Mouse (Mus musculus): ENCODE data around the gene Herc2. TPM values are rescaled to one million over a fixed set of nuclear protein-coding genes. Genes with fewer than 3 reads are reported as not detected.

Gene Herc2
- polyA plus RNA-seq, 1 experiment from 2014 or later = 20.8 TPM

DNA sequence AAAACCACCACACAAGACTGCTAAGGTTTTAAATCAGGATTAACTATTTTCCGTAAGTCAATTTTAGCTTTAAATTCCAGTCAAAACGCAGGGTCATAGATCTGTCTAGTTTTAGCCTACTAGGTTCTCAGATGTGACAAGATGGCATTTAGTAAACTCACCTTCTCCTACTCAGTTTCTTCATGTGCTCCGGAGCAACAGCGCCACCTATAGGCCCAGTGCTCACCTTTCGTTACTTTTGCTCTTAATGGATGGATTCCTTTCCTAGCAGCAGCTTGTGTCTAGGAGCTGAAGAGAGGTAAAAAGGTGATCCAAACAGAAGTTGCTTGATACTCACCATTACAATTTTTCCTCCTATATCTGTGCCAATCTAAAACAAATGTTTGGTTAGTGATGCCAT is 7.6 kb upstream of the Herc2 start:
- Histone ChIP-seq H3K4me1 (no peaks in the 10 kb centered on the region), H3K9me3 (no peaks in the 10 kb centered on the region), H3K4me3 (no peak overlapping the region), H3K27ac (no peak overlapping the region), H3K27me3 (ENCODE audit: insufficient read depth, poor library complexity, severe bottlenecking) (no peaks in the 10 kb centered on the region), H3K36me3 (no peaks in the 10 kb centered on the region)
- peak; percentile 88 for DNase-seq (ENCODE audit: low spot score)
- 11% methylated on average over 5 of the region's 5 CpGs for WGBS

DNA sequence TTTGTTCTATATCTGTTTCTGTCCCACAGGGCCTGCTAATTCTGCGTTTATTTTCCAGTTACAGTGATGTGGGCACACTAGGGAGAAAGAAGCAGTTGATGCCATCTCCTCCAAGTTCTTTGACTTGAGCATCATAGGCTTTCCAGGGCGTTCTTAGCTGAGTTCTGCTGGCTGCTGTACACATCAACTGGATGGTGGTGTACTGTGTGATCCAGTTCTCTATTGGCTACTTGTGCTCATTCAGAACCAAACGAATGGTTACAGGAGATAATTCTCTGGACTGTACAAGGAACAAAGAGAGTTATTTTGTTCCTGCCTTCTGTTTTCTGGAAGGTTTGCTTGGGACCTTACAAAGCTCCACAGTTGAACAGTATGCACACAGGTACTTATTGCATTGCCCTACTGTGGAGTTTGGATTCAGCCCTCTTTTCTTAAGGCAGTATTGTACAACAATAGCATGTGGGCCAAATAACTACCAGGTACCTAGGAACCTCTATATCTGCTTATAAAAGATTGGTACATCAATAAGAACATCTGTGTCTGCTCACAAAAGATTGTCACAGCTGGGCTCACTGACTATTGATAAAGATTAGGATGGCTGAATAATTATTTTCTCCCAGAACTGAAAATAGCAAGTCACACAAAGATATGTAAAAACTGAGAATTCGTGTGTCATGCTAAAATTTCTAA is 6.3 kb upstream of the Herc2 start:
- DNase-seq (ENCODE audit: low spot score) = no peak
- Histone ChIP-seq H3K4me1 (no peaks in the 10 kb centered on the region), H3K9me3 (no peaks in the 10 kb centered on the region), H3K27ac (no peak overlapping the region), H3K4me3 (no peak overlapping the region), H3K27me3 (ENCODE audit: insufficient read depth, poor library complexity, severe bottlenecking) (no peaks in the 10 kb centered on the region), H3K36me3 (no peaks in the 10 kb centered on the region)
- WGBS = 66% methylated on average over 4 of the region's 4 CpGs

DNA sequence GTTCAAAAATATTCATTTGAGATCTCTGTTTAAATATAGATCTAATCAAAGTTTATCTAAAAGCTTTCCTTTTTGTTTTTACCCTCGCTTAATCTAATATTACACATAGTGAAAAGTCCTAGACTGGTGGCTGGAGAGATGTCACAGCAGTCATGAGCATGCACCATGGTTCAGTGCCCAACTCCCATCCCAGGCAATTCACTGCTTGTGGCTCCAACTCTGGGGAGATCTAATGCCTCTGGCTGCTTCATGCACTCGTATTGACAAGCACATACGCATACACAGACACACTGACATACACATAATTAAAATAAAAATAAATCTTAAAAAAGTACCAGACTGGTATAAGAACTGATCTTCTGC is 5.7 kb upstream of the Herc2 start:
- 74% methylated on average over 3 of the region's 3 CpGs for WGBS
- H3K36me3 ChIP-seq = no peaks in the 10 kb centered on the region

DNA sequence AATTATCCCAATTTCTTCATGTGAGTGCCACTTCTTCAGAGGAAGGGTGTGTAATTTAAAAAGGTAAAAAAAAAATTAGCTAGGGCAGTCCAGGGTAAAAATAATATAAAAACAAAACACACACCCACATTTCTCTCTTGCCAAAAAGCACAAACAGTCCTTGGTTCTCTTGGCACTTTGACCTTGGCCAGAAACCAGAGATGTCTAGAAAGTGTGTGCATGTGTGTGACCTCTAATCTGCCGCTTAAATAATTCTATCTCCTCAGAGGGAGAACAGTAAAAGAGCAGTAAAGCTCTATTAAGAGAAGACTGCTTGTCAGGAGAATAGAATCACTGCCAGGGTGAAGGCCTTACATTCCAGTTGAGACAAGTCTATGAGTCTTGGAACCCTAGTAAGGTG is 2.8 kb upstream of the Herc2 start:
- 85% methylated on average over 1 of the region's 1 CpGs for WGBS

More for the DNA sequence above, 5.7 kb upstream of the Herc2 start:
- DNase-seq (ENCODE audit: low spot score) = no peak
- H3K27me3 ChIP-seq (ENCODE audit: insufficient read depth, poor library complexity, severe bottlenecking) = no peaks in the 10 kb centered on the region
- H3K4me1 ChIP-seq = 0 out of 2 replicates have a peak, but pooled peaks cover 2% of the 10 kb centered on the region
- H3K4me3 ChIP-seq = no peak overlapping the region
- no peaks in the 10 kb centered on the region for H3K9me3 ChIP-seq
- no peak overlapping the region for H3K27ac ChIP-seq

DNA sequence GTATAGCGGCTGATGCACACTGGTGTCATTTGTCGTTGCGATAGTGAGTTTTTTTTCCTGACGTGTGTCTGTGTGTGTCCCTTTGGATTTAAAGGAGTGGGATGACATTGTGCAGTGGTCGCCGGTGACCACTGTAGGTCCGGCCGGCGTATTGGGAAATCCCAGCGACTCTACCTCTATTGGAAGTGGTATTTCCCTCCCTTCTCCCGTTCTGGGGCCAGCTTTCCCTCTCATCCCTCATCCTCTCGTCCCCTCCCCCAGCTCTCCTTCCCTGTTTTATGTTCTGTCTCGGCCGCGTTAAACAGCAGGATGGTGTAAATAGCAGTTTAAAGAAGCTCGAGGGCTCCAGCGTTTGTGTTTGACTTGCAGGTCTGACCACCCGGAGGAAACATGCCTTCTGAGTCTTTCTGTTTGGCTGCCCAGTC is 503 bp downstream of the Herc2 start:
- peak; percentile 80 for DNase-seq (ENCODE audit: low spot score)

More for the DNA sequence above, 2.8 kb upstream of the Herc2 start:
- Histone ChIP-seq H3K4me3 (no peak overlapping the region), H3K27ac (no peak overlapping the region), H3K4me1 (peaks cover 10% of the 10 kb centered on the region), H3K27me3 (ENCODE audit: insufficient read depth, poor library complexity, severe bottlenecking) (no peaks in the 10 kb centered on the region), H3K9me3 (no peaks in the 10 kb centered on the region), H3K36me3 (peaks cover 2% of the 10 kb centered on the region; the same call in 1 of the 2 replicates)
- no peak for DNase-seq (ENCODE audit: low spot score)

DNA sequence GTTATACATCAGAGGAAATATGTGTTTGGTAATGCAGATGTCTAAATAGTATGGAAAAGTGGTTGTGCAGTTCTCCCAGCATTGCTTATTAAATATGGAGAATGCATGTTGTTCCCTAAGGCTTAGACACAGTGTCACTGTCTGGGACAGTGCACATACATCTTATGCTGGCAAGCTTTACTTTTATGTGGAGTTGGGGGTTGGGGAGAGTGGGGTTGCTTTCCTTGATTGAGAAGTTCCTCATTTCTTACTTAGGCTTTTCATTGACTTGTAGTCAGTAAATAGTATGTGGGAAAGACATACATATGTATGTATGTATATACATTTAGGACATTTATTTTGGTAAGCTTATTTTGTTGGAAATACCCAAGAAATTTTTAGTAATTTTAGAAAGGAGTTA is 3.0 kb downstream of the Herc2 start:
- no peaks in the 10 kb centered on the region for H3K9me3 ChIP-seq
- H3K27ac ChIP-seq = no peak overlapping the region
- H3K4me3 ChIP-seq = no peak overlapping the region
- H3K4me1 ChIP-seq = peaks cover 10% of the 10 kb centered on the region
- DNase-seq (ENCODE audit: low spot score) = no peak
- H3K27me3 ChIP-seq (ENCODE audit: insufficient read depth, poor library complexity, severe bottlenecking) = no peaks in the 10 kb centered on the region
- H3K36me3 ChIP-seq = peaks cover 18% of the 10 kb centered on the region

More for the DNA sequence above, 503 bp downstream of the Herc2 start:
- WGBS = under 1% methylated on average over 18 of the region's 18 CpGs
- Histone ChIP-seq H3K4me1 (peaks cover 10% of the 10 kb centered on the region), H3K9me3 (no peaks in the 10 kb centered on the region), H3K27me3 (ENCODE audit: insufficient read depth, poor library complexity, severe bottlenecking) (no peaks in the 10 kb centered on the region), H3K27ac (peak overlapping the region; percentile 90), H3K36me3 (peaks cover 7% of the 10 kb centered on the region), H3K4me3 (peak overlapping the region; percentile 85)

DNA sequence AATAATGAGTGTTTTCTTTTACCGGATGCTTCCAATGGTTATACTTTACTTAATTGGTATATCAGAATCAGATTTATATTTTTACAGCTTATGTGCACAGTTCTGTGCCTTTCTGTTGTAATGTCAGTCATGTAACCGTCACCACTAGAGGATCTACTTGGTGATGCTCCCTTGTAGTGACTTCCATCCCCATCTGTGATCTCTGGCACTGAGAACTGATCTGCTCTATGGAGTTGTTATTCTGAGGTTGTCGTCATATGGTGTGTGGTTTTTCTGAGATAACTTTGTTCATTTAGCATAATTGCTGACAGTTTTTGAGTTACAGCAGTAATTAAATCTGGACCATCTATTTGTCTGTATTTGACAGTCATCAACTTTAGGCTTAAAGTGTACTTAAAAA is 5.3 kb downstream of the Herc2 start:
- Histone ChIP-seq H3K27me3 (ENCODE audit: insufficient read depth, poor library complexity, severe bottlenecking) (no peaks in the 10 kb centered on the region), H3K9me3 (no peaks in the 10 kb centered on the region), H3K4me1 (peaks cover 6% of the 10 kb centered on the region), H3K27ac (no peak overlapping the region), H3K4me3 (no peak overlapping the region), H3K36me3 (peaks cover 18% of the 10 kb centered on the region)
- WGBS = 88% methylated on average over 3 of the region's 3 CpGs
- DNase-seq (ENCODE audit: low spot score) = no peak

DNA sequence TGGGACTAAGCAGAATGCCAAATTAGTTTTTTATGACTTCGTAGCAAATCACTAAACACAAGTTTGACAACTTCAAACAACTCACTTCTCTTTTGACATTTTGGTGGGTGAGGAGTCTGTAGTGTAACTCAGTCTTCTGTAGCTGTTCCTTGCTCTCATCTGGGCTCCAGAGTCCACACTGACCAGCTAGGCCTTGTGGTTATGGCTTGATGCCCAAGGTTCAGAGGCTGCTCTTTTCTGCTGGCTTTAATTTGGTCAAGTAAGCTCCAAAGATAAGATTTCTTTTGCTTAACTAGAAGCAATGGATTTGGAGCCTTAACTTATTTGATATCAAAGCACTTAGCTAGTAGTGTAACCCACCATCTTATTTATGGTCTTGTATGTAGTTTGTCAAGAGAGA is 14.9 kb downstream of the Herc2 start:
- Histone ChIP-seq H3K27me3 (ENCODE audit: insufficient read depth, poor library complexity, severe bottlenecking) (no peaks in the 10 kb centered on the region), H3K9me3 (no peaks in the 10 kb centered on the region), H3K36me3 (peaks cover 9% of the 10 kb centered on the region; the same call in 1 of the 2 replicates), H3K4me3 (no peak overlapping the region), H3K4me1 (no peaks in the 10 kb centered on the region), H3K27ac (no peak overlapping the region)
- WGBS = 91% methylated on average over 1 of the region's 1 CpGs
- no peak for DNase-seq (ENCODE audit: low spot score)

DNA sequence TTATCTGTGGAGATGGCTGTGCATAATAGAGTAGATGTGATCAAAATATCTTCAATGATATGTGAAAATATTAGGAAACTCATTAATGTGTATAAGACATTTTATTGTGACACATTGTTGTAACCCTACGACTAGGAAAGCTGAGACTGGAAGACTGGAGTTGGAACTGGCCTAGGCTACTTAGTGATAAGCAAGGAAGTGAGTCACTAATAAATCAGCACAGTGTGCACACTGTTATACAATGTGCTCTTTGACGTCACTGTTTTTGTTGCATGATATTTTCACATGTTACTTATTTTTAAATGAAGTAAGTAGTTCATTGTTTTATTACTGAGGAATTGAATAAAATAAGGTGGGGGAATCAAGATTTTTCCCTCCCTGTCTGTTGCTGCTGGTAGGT is 16.1 kb downstream of the Herc2 start:
- H3K27ac ChIP-seq = no peak overlapping the region
- no peak for DNase-seq (ENCODE audit: low spot score)
- no peaks in the 10 kb centered on the region for H3K9me3 ChIP-seq
- H3K4me1 ChIP-seq = no peaks in the 10 kb centered on the region
- H3K36me3 ChIP-seq = peaks cover 9% of the 10 kb centered on the region; the same call in 1 of the 2 replicates
- 57% methylated on average over 2 of the region's 2 CpGs for WGBS
- H3K27me3 ChIP-seq (ENCODE audit: insufficient read depth, poor library complexity, severe bottlenecking) = no peaks in the 10 kb centered on the region
- H3K4me3 ChIP-seq = no peak overlapping the region

DNA sequence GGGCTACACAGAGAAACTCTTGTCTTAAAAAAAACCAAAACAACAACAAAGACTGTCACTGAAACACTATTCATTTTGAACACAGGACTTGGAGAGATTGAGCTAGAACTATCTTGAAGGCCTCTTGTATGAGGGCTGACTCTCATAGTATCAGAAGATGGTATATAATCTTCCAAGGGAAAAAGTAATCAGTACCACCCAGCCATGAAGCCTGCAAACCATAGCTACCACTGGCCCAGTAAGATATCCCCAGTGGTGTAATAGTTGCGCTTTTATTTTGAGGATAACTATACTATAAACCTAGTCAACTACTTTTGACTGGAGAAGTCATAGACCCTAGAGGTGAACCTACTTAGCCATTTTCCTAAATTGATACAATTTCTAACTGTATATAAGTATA is 16.6 kb downstream of the Herc2 start:
- Histone ChIP-seq H3K27ac (no peak overlapping the region), H3K36me3 (peaks cover 8% of the 10 kb centered on the region; the same call in 1 of the 2 replicates), H3K9me3 (no peaks in the 10 kb centered on the region), H3K4me3 (no peak overlapping the region), H3K27me3 (ENCODE audit: insufficient read depth, poor library complexity, severe bottlenecking) (no peaks in the 10 kb centered on the region), H3K4me1 (no peaks in the 10 kb centered on the region)
- no peak for DNase-seq (ENCODE audit: low spot score)
- WGBS = 98% methylated on average over 1 of the region's 1 CpGs

DNA sequence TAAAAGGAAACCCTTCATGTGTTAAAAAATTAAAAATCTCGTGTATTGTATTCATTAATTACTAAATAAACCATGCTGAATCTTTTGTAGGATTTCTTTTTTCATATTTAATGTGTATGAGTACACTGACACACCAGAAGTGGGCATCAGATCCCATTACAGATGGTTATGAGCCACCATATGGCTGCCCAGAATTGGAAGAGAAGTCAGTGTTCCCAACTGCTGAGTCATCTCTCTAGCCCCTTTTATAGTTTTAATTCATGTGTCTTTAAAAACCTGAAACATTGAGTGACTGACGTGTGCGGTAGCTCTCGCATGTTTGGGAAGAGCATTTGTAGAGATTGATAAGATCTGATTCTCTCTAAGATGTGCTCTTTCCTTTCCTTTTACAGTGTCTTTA is 21.7 kb downstream of the Herc2 start:
- Histone ChIP-seq H3K4me3 (no peak overlapping the region), H3K27me3 (ENCODE audit: insufficient read depth, poor library complexity, severe bottlenecking) (no peaks in the 10 kb centered on the region), H3K27ac (no peak overlapping the region), H3K9me3 (no peaks in the 10 kb centered on the region), H3K4me1 (no peaks in the 10 kb centered on the region), H3K36me3 (peaks cover 15% of the 10 kb centered on the region)
- 89% methylated on average over 4 of the region's 4 CpGs for WGBS
- DNase-seq (ENCODE audit: low spot score) = no peak

DNA sequence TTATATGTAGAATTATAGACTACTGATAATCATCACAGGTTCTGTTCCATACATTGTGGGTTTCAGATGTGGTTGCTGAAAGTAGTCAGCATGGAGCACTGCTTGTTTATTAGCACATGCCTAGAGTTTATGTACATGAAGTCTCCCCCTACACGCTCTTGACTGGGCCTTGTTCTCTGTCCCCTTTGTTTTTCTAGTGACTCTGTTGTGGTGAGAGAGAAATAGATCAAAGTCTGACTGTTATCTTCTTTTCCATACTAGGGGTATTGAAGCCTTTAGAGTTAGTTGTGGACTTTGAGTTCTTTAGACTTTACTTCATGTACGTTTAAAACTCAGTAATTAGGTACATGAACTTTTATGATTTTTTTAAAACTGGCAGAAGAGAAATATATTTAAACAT is 33.0 kb downstream of the Herc2 start:
- no peaks in the 10 kb centered on the region for H3K9me3 ChIP-seq
- no peak overlapping the region for H3K27ac ChIP-seq
- no peaks in the 10 kb centered on the region for H3K27me3 ChIP-seq (ENCODE audit: insufficient read depth, poor library complexity, severe bottlenecking)
- H3K4me1 ChIP-seq = no peaks in the 10 kb centered on the region
- no peak for DNase-seq (ENCODE audit: low spot score)
- 74% methylated on average over 2 of the region's 2 CpGs for WGBS
- no peak overlapping the region for H3K4me3 ChIP-seq
- peaks cover 24% of the 10 kb centered on the region for H3K36me3 ChIP-seq

DNA sequence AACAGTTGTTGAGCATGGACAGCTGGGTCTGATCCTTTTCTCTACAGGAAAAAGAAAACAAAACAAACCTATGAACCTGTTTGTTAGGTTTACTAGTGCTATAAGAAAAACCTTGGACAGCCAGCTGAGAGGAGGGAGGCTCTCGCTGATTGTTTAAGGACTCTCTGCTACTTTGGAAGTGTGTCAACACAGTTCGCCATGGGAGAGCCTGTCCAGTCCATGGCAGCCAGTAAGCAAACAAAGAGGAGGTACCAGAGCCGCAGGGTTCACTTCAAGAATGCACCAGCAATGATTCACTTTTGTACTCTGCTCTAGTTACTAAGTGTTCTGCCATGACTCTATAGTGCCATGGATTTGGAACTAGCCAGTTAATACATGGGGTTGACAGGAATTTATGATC is 39.1 kb downstream of the Herc2 start:
- no peaks in the 10 kb centered on the region for H3K27me3 ChIP-seq (ENCODE audit: insufficient read depth, poor library complexity, severe bottlenecking)
- no peaks in the 10 kb centered on the region for H3K4me1 ChIP-seq
- no peak overlapping the region for H3K27ac ChIP-seq
- no peak overlapping the region for H3K4me3 ChIP-seq
- DNase-seq (ENCODE audit: low spot score) = no peak
- H3K9me3 ChIP-seq = no peaks in the 10 kb centered on the region
- peaks cover 58% of the 10 kb centered on the region for H3K36me3 ChIP-seq
- WGBS = 91% methylated on average over 3 of the region's 3 CpGs

DNA sequence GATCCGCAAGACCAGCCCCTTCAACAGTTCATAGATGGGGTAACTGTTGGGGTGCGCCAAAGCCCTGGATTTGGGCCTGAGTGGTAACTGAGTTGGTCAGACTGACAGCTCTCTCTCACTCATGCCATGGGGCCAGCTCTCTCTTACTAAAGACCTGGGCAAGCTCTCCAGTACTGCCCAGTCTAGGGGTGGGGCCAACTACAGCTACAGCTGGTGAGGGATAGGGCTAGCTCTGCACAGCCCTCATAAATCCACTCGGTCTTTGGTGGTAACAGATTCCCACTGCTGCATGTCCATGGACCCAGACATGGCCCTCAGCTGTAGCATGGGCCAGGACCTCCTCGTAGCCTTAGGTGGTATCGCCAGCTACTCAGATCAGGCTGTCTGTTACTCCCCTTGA is 41.4 kb downstream of the Herc2 start:
- Histone ChIP-seq H3K4me3 (no peak overlapping the region), H3K27me3 (ENCODE audit: insufficient read depth, poor library complexity, severe bottlenecking) (no peaks in the 10 kb centered on the region), H3K36me3 (peaks cover 66% of the 10 kb centered on the region), H3K4me1 (no peaks in the 10 kb centered on the region), H3K9me3 (no peaks in the 10 kb centered on the region), H3K27ac (no peak overlapping the region)
- DNase-seq (ENCODE audit: low spot score) = no peak
- 94% methylated on average over 5 of the region's 5 CpGs for WGBS
